Mouse (Mus musculus): ENCODE results near the gene Zfp551. TPM values are rescaled to one million over a fixed set of nuclear protein-coding genes. Genes with fewer than 3 reads are reported as not detected.
A peak's percentile ranks its signal among the peaks of the same experiment; 100 is the strongest.

The Zfp551 gene
- total RNA-seq (2021) = 10 to 100 TPM; 10.4 to 11.2 TPM
- long read RNA-seq, experiment 1, partial matches to known transcripts = 0 of 3 reads
- long read RNA-seq, experiment 1, other reads (novel, unspliced or antisense) = 1 of 3 reads
- long read RNA-seq, experiment 2, partial matches to known transcripts = 0 of 5 reads
- long read RNA-seq, experiment 2, other reads (novel, unspliced or antisense) = 0 of 5 reads

DNA sequence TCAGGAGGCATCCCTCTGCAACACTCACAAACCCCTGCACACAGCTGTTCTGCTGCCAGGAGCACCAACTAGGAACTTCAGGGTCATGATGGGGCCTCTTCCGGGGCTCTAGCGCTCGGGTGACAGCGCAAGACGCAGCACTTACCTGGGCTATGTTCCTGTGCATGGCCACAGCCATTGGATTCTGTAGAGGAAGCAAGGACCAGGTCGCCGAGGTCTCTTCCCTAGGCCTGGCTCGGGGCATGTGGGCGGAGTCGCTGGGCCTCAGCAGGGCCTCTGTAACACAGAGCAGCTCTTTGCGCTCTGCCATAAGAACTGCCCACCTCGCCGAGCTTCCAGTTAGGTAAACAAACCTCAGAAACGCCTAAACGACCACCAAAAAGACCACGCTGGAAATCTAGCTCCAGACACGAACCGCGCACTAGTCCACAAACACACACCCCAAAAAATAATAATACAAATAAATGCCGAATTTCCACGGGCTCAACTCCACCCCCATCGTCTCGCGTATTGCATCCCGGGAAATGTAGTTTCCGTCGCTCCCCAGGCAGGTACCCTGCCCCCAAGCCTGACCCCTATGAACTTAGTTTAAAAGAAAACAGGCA is at the start of gene Zfp551:
Zfp551 (minus strand) TSS at position 507 of the 605 bp plus-strand sequence.
- peak; percentile 46 to 66 for DNase-seq (ENCODE audit: low spot score in 2 of 2)

DNA sequence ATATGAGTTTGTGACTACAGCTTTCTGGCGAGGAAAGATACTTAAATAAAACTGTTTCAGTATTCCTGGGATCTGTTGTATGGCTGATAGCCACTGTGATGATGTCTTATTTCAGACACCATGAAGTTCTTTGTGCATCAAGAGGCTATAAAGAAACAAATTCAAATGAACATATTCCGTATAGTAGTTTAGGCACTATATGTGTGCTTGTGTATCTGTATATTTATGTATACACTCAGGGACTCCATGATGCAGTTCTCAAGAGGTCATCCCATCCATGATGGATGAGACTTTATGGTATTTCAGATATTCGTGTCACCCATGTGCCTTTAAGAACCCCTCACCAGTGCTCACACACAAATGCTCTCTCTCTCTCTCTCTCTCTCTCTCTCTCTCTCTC is 304 bp upstream of the Zfp551 start:
- no peak for DNase-seq (ENCODE audit: low spot score in 2 of 2)

DNA sequence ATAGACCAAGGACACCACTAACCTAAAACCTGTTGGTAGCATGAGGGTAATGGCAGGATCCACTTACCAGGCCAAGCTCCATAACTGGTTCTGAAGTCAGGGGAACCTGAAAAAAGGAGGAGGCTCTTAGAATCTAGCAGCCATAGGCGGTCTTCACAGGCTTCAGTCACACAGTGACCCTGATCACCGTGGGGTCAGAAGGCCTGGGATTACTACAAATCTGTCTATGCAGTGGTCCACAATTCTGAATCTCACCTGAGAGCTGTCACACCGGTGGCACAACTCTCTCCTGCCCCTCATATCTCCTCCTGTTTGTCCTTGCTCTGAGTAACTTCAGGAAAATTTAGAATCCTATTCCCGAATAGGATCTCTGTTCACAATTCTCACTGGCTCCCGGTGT is 810 bp downstream of the Zfp551 start:
- peak in 1 of 2 experiments; percentile 1 for DNase-seq (ENCODE audit: low spot score in 2 of 2)

DNA sequence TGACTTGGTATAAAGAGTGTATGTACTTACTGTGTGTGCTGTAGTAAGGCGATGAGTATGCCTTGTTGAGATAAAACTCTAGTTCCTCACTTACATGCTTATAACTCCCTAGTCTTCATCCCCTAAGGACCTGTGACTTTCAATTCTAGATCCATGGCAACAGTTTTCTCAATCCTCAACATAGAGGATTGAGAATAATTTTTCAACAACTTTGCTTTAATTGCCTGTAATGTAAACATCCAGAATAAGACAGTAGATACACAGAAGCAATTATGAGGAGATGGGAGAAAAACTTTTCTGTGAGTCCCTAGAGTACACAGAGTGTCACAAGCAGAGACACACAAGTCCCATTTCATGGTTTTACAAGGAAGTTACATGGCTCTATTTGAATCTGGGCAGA is 53.4 kb downstream of the Zfp551 start, which contains the start of gene Vmn1r84:
Vmn1r84 (minus strand) TSS at position 101 of the 400 bp plus-strand sequence.
- DNase-seq (ENCODE audit: low spot score in 2 of 2) = no peak

Other genes with a start within 250 kb of the Zfp551 start
- gene Vmn1r80, start 233.5 kb downstream of the Zfp551 start, total RNA-seq (2021) = not detected
- gene Vmn1r81, start 154.5 kb downstream of the Zfp551 start, total RNA-seq (2021) = under 1 TPM in 1 of 2 experiments, not detected in 1; 0.02 TPM
- not detected for gene Vmn1r82, start 122.3 kb downstream of the Zfp551 start, total RNA-seq (2021)
- not detected for gene Vmn1r83, start 93.3 kb downstream of the Zfp551 start, total RNA-seq (2021)
- not detected for gene Vmn1r84, start 53.5 kb downstream of the Zfp551 start, total RNA-seq (2021)
- 10 to 100 TPM; 12.7 to 14.5 TPM for gene Zfp606, start 55.5 kb upstream of the Zfp551 start, total RNA-seq (2021)
- not detected for gene 2900092C05Rik, start 89.8 kb upstream of the Zfp551 start, total RNA-seq (2021)
- under 1 TPM; 0.02 to 0.05 TPM for gene Vmn2r53, start 186.0 kb upstream of the Zfp551 start, total RNA-seq (2021)
- not detected for gene Vmn2r54, start 217.6 kb upstream of the Zfp551 start, total RNA-seq (2021)